Mouse (Mus musculus) midbrain, embryonic 12.5 days (tissue): ENCODE results near the gene Rab37. TPM values are rescaled to one million over a fixed set of nuclear protein-coding genes. Genes with fewer than 3 reads are reported as not detected.
A peak's percentile ranks its signal among the peaks of the same experiment; 100 is the strongest.

Experiments
- ATAC-seq: fragments of 200-750 bp; cut with Nextera tagmentation; 2 replicates; pipeline ENCODE4 v1.8.0; 2017; ENCODE audit warnings: low read depth, moderate TSS enrichment, moderate library complexity; ENCODE audit not compliant: low FRiP score
- H3K27ac ChIP-seq: fragments of 300-500 bp; sonication (generic); replicated peaks from 2 replicates; pipeline ENCODE4 v1.5.1; 2016; ENCODE audit warnings: mild to moderate bottlenecking
- H3K27me3 ChIP-seq: fragments of 300-500 bp; sonication (generic); 2 replicates; pipeline ENCODE4 v1.6.1; 2016; ENCODE audit warnings: mild to moderate bottlenecking
- H3K36me3 ChIP-seq: fragments of 300-500 bp; sonication (generic); 2 replicates; pipeline ENCODE4 v1.6.1; 2016
- H3K4me1 ChIP-seq: fragments of 300-500 bp; sonication (generic); 2 replicates; pipeline ENCODE4 v1.6.1; 2016
- H3K4me2 ChIP-seq: fragments of 300-500 bp; sonication (generic); replicated peaks from 2 replicates; pipeline ENCODE4 v1.6.1; 2016; ENCODE audit warnings: mild to moderate bottlenecking, moderate library complexity
- H3K4me3 ChIP-seq: fragments of 300-500 bp; sonication (generic); 2 replicates; pipeline ENCODE4 v1.5.1; 2016; ENCODE audit warnings: mild to moderate bottlenecking
- H3K9ac ChIP-seq: fragments of 300-500 bp; sonication (generic); replicated peaks from 2 replicates; pipeline ENCODE4 v1.6.1; 2016; ENCODE audit warnings: mild to moderate bottlenecking, moderate library complexity
- H3K9me3 ChIP-seq: fragments of 300-500 bp; sonication (generic); 2 replicates; pipeline ENCODE4 v1.6.1; 2016; ENCODE audit warnings: mild to moderate bottlenecking
- WGBS: fragments of 180-500 bp; shearing (Covaris S2); methylation state at CpG from one replicate; pipeline ENCODE4 v1.1.7; 2016; 5-methylcytosine and 5-hydroxymethylcytosine counted together
- polyA plus RNA-seq: library from polyadenylated mRNA; unstranded; fragments of >200 nt; fragmentation: Nextera tagmentation; extraction: Ambion mirVana; gene quantifications from 2 replicates; pipeline ENCODE4 v1.2.1, GENCODE M21; 2016

Rab37 gene
- polyA plus RNA-seq, 1 experiment from 2014 or later = 1.5 TPM

DNA sequence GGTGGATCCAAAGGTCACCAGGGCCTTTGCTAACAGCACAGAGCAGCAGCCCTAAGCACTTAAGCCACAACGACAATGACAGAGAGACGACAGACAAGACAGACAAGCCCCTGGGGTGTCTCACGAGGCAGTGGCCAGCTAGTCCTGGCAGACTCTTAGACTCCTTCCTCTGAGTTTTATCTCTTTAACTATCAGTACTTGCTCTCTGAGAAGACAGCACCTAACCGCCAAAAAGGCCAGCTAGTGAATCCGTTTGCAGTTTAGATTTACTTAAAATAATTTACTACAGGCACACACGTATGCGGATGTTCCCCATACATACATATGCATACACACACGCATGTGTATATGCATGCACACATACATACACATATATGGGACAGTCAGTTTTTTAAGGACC, 106.3 kb downstream of the Rab37 start:
- H3K27ac ChIP-seq = no peak overlapping the region
- no peak overlapping the region for H3K4me3 ChIP-seq
- 0 out of 2 replicates have a peak overlapping the region, but pooled peaks have one; percentile 6 for H3K9ac ChIP-seq
- H3K27me3 ChIP-seq = no peaks in the 10 kb centered on the region
- no peak for ATAC-seq
- peaks cover 34% of the 10 kb centered on the region for H3K36me3 ChIP-seq
- H3K4me1 ChIP-seq = no peaks in the 10 kb centered on the region
- no peaks in the 10 kb centered on the region for H3K9me3 ChIP-seq
- no peak overlapping the region for H3K4me2 ChIP-seq
- 84% methylated on average over 8 of the region's 8 CpGs for WGBS

DNA sequence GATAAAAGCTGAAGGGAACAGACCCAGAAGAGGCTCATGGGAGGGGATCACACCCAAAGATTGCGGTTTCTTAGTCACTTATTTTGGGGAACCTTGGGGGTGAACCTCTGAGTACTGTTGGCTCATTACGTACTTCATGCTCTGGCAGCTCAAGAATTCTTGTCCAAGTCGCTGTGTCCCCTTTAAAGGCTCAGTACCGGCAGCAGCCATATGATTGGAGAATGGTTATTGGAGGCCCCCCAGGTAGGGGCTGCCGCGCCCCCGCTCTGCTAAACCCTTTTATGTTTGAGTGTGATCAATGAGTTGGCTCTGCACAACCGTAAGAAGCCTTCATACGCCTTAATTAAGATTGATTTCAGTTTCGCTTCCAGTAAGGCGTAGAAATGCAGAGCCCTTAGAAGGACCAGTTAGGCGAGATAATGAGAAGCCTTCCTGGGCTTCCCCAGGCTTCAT, 107.7 kb downstream of the Rab37 start:
- Histone ChIP-seq H3K9me3 (no peaks in the 10 kb centered on the region), H3K27ac (no peak overlapping the region), H3K9ac (no peak overlapping the region), H3K4me1 (no peaks in the 10 kb centered on the region), H3K4me2 (no peak overlapping the region), H3K4me3 (no peak overlapping the region), H3K36me3 (peaks cover 34% of the 10 kb centered on the region), H3K27me3 (no peaks in the 10 kb centered on the region)
- no peak for ATAC-seq
- 76% methylated on average over 12 of the region's 12 CpGs for WGBS

DNA sequence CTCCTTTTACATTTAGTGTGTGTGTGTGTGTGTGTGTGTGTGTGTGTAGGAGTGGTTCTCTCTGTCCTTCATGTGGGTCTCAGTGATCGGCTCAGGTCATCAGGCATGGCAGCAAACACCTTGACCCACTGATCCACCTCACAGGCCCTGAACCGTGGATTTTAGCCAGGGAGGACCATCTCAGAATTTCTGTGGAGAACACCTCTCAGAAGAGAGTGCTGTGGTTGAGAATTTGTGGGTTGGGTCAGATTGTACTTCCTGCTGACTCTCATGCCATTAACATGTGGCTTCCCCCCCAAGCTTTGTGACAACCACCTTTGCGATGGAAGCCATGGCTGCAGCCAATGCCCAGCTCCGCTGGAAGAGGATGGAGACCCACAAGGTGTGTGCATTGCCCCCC, 109.3 kb downstream of the Rab37 start:
- no peak for ATAC-seq
- Histone ChIP-seq H3K4me1 (no peaks in the 10 kb centered on the region), H3K4me3 (no peak overlapping the region), H3K9me3 (no peaks in the 10 kb centered on the region), H3K36me3 (peaks cover 41% of the 10 kb centered on the region), H3K27me3 (no peaks in the 10 kb centered on the region), H3K4me2 (no peak overlapping the region), H3K27ac (no peak overlapping the region), H3K9ac (no peak overlapping the region)
- WGBS = 88% methylated on average over 4 of the region's 4 CpGs

DNA sequence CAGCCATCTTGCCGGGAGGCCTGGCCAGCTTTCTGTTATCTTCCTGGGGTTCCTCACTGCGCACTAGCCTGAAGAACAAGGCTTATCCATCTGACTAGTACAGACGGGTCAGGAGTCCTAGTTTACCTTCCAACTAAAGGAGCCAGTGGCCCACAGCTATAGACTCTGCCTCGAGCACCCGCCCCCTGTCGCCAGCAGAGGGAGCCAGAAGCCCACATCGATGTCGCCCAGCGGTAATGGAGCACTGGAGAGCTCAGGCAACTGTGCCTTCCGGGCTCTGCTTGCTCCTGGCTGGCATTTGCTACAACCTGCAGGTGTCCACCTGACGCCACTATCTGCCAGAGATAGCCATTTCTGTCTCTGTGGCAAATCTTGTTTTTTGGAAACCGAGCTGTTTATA, 111.1 kb downstream of the Rab37 start:
- Histone ChIP-seq H3K4me1 (0 out of 2 replicates have a peak, but pooled peaks cover 2% of the 10 kb centered on the region), H3K9ac (no peak overlapping the region), H3K36me3 (peaks cover 53% of the 10 kb centered on the region), H3K27ac (no peak overlapping the region), H3K9me3 (no peaks in the 10 kb centered on the region), H3K4me3 (no peak overlapping the region), H3K27me3 (no peaks in the 10 kb centered on the region), H3K4me2 (no peak overlapping the region)
- ATAC-seq = peak; percentile 79; the same call in 1 of the 2 replicates
- WGBS = 16% methylated on average over 12 of the region's 12 CpGs

DNA sequence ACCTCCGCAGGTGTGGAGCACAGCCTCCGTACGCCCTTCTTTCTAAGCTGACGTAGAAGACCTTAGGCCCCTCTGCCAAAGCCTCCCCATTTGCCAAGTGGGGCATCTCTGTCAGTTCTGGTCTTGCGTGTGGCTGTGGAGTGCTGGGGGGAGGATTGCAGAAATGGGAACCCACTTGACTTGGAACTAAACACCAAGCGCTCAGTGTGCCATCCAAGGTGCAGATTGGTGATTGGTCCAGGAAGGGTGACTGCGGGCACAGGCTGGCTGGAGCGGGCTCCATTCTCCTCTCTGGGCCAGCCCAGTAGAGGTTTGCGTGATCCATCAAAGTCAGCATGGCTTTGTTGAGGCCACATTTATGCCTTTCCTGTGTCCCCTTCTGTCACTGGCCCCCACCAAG, 111.5 kb downstream of the Rab37 start:
- no peak for ATAC-seq
- Histone ChIP-seq H3K36me3 (peaks cover 51% of the 10 kb centered on the region), H3K27ac (no peak overlapping the region), H3K9me3 (no peaks in the 10 kb centered on the region), H3K27me3 (no peaks in the 10 kb centered on the region), H3K9ac (no peak overlapping the region), H3K4me3 (no peak overlapping the region), H3K4me1 (0 out of 2 replicates have a peak, but pooled peaks cover 2% of the 10 kb centered on the region), H3K4me2 (no peak overlapping the region)
- WGBS = 98% methylated on average over 9 of the region's 9 CpGs

DNA sequence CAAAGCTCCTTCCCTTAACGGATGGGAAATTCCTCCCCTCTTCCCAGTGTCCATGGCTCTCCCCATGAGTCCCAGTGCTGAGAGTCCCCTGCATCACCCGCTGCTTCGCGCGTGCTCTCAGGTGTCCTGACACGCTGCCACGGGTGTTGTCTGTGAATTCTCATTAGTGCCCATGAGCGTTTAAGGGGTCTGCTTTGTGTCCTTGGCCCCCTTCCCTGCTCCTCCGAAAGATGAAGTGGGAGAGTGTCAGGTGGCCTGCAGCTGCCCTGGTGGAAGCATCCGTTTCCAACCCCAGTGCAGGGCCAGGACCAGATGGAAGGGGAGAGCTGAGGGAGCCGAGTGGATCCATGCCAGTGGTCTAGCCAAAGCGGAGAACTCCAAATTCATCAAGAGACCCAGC, 116.9 kb downstream of the Rab37 start:
- H3K27ac ChIP-seq = no peak overlapping the region
- no peaks in the 10 kb centered on the region for H3K9me3 ChIP-seq
- peaks cover 16% of the 10 kb centered on the region; the same call in 1 of the 2 replicates for H3K4me1 ChIP-seq
- no peak overlapping the region for H3K4me3 ChIP-seq
- no peak overlapping the region for H3K4me2 ChIP-seq
- no peak overlapping the region for H3K9ac ChIP-seq
- 87% methylated on average over 12 of the region's 12 CpGs for WGBS
- no peaks in the 10 kb centered on the region; the same call in 1 of the 2 replicates for H3K27me3 ChIP-seq
- ATAC-seq = no peak
- H3K36me3 ChIP-seq = peaks cover 41% of the 10 kb centered on the region

- H3K4me1 ChIP-seq = peaks cover 16% of the 10 kb centered on the region; the same call in 1 of the 2 replicates
- WGBS = 79% methylated on average over 25 of the region's 25 CpGs
- H3K4me2 ChIP-seq = no peak overlapping the region
- H3K4me3 ChIP-seq = no peak overlapping the region
- H3K9me3 ChIP-seq = no peaks in the 10 kb centered on the region
- no peak overlapping the region for H3K27ac ChIP-seq
- no peak overlapping the region for H3K9ac ChIP-seq
- ATAC-seq = no peak
- peaks cover 41% of the 10 kb centered on the region for H3K36me3 ChIP-seq
- H3K27me3 ChIP-seq = no peaks in the 10 kb centered on the region; the same call in 1 of the 2 replicates
Observed at GRCm38 (mm10) chr11:115208776-115209732, 117.8 kb downstream of the Rab37 start.

- no peak overlapping the region for H3K4me2 ChIP-seq
- peaks cover 40% of the 10 kb centered on the region for H3K36me3 ChIP-seq
- WGBS = 72% methylated on average over 7 of the region's 7 CpGs
- H3K4me1 ChIP-seq = peaks cover 18% of the 10 kb centered on the region
- no peak for ATAC-seq
- no peaks in the 10 kb centered on the region for H3K9me3 ChIP-seq
- H3K4me3 ChIP-seq = no peak overlapping the region
- H3K9ac ChIP-seq = no peak overlapping the region
- no peak overlapping the region for H3K27ac ChIP-seq
- H3K27me3 ChIP-seq = no peaks in the 10 kb centered on the region; the same call in 1 of the 2 replicates
Observed at GRCm38 (mm10) chr11:115209958-115210357, 118.7 kb downstream of the Rab37 start.

Other genes starting within 250 kb of the Rab37 start
- gene Gprc5c, start 240.3 kb upstream of the Rab37 start, polyA plus RNA-seq = 10.4 and 16.8 TPM in 2 replicates
- gene Cd300a, start 201.4 kb upstream of the Rab37 start, polyA plus RNA-seq = 0.71 and 0.97 TPM in 2 replicates
- gene Cd300lb, start 157.0 kb upstream of the Rab37 start, polyA plus RNA-seq = 0.08 TPM in 1 of 2 replicates, not detected in the other
- gene Cd300c, start 122.3 kb upstream of the Rab37 start, polyA plus RNA-seq = not detected in 2 replicates
- 0.10 and 0.11 TPM in 2 replicates for gene Cd300ld, start 101.5 kb upstream of the Rab37 start, polyA plus RNA-seq
- 0.85 and 1.2 TPM in 2 replicates for gene Cd300c2, start 89.6 kb upstream of the Rab37 start, polyA plus RNA-seq
- not detected in 2 replicates for gene Cd300ld2, start 75.2 kb upstream of the Rab37 start, polyA plus RNA-seq
- gene Cd300ld4, start 64.4 kb upstream of the Rab37 start, polyA plus RNA-seq = not detected in 2 replicates
- not detected in 2 replicates for gene Cd300ld5, start 53.7 kb upstream of the Rab37 start, polyA plus RNA-seq
- not detected in 2 replicates for gene Cd300ld3, start 43.0 kb upstream of the Rab37 start, polyA plus RNA-seq
- not detected in 2 replicates for gene Cd300e, start 29.3 kb upstream of the Rab37 start, polyA plus RNA-seq
- gene Cd300lf, start 42.6 kb downstream of the Rab37 start, polyA plus RNA-seq = 0.15 and 0.24 TPM in 2 replicates
- gene Slc9a3r1, start 71.9 kb downstream of the Rab37 start, polyA plus RNA-seq = 34.3 and 34.6 TPM in 2 replicates
- gene Tmem104, start 96.1 kb downstream of the Rab37 start, polyA plus RNA-seq = 7.9 and 9.2 TPM in 2 replicates
- 18.5 and 19.2 TPM in 2 replicates for gene Nat9, start 96.4 kb downstream of the Rab37 start, polyA plus RNA-seq
- gene Grin2c, start 175.8 kb downstream of the Rab37 start, polyA plus RNA-seq = 0.06 and 0.17 TPM in 2 replicates
- gene Fdxr, start 185.6 kb downstream of the Rab37 start, polyA plus RNA-seq = 15.9 and 18.4 TPM in 2 replicates
- 0.11 and 0.18 TPM in 2 replicates for gene Fads6, start 206.2 kb downstream of the Rab37 start, polyA plus RNA-seq
- gene Otop2, start 215.7 kb downstream of the Rab37 start, polyA plus RNA-seq = not detected in 2 replicates
- gene Ush1g, start 230.6 kb downstream of the Rab37 start, polyA plus RNA-seq = 0.05 TPM in 1 of 2 replicates, not detected in the other
- gene Otop3, start 243.3 kb downstream of the Rab37 start, polyA plus RNA-seq = 0.28 and 0.43 TPM in 2 replicates